Mouse (Mus musculus): ENCODE results near the gene Casp6.

DNA sequence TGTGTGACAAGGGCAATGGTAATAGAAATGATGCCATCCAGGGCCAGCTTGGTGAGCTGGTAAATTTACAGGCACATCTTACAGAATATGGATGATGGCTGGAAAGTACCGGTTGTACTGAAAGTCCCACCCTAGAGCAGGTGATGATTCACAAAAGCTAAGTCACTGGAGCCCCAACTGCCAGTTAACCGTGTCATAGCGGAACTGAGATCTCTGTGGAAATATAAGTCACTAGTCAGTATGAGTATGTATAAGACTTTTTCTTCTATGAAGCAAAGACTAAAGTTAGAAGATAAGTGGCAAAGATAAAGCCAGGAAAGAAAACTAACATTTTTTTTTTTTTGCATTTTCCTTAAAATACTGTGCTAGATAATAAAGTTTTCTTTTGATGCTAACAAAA lies 8.1 kb upstream of the Casp6 start:
- no peak for TF ChIP-seq CTCF (IDR thresholded peaks at IDR 0.05; ENCODE audit: low read depth)
- TF ChIP-seq EP300 (IDR thresholded peaks at IDR 0.05; ENCODE audit: low read depth): no peak
